Mouse (Mus musculus) hindbrain, postnatal 0 days (tissue): Measurements from ENCODE around the gene Kcnmb3. TPM values are rescaled to one million over a fixed set of nuclear protein-coding genes. Genes with fewer than 3 reads are reported as not detected.

Experiments used
- ATAC-seq: fragments of 200-750 bp; cut with Nextera tagmentation; 2 replicates; pipeline ENCODE4 v1.8.0; 2017; ENCODE audit warnings: mild to moderate bottlenecking, moderate TSS enrichment, moderate library complexity
- DNase-seq: peaks from one replicate; pipeline ENCODE4 v3.0.0-alpha.2; 2015; ENCODE audit warnings: low spot score
- H3K27ac ChIP-seq: fragments of 300-500 bp; sonication (generic); 2 replicates; pipeline ENCODE4 v1.5.1; 2014; ENCODE audit warnings: mild to moderate bottlenecking
- H3K27me3 ChIP-seq: fragments of 300-500 bp; sonication (generic); 2 replicates; pipeline ENCODE4 v1.6.1; 2014; ENCODE audit warnings: low read length, mixed read lengths; ENCODE audit not compliant: insufficient read depth
- H3K36me3 ChIP-seq: fragments of 300-500 bp; sonication (generic); 2 replicates; pipeline ENCODE4 v1.6.1; 2014; ENCODE audit warnings: low read length, mixed read lengths; ENCODE audit not compliant: insufficient read depth
- H3K4me1 ChIP-seq: fragments of 300-500 bp; sonication (generic); 2 replicates; pipeline ENCODE4 v1.6.1; 2014; ENCODE audit warnings: antibody characterized with exemption, low read length, mixed read lengths; ENCODE audit not compliant: insufficient read depth
- H3K4me2 ChIP-seq: fragments of 300-500 bp; sonication (generic); 2 replicates; pipeline ENCODE4 v1.6.1; 2014; ENCODE audit warnings: low read depth, mild to moderate bottlenecking, low read length, moderate library complexity, mixed read lengths
- H3K4me3 ChIP-seq: fragments of 300-500 bp; sonication (generic); 2 replicates; pipeline ENCODE4 v1.5.1; 2014; ENCODE audit warnings: low read length
- H3K9ac ChIP-seq: fragments of 300-500 bp; sonication (generic); replicated peaks from 2 replicates; pipeline ENCODE4 v1.6.1; 2014; ENCODE audit warnings: mild to moderate bottlenecking, low read length, moderate library complexity, mixed read lengths
- H3K9me3 ChIP-seq: fragments of 300-500 bp; sonication (generic); 2 replicates; pipeline ENCODE4 v1.6.1; 2016; ENCODE audit warnings: low read length, mixed read lengths
- CTCF ChIP-seq: IDR thresholded peaks from 2 replicates; pipeline ENCODE4 v1.5.1; 2016; ENCODE audit warnings: antibody characterized with exemption, control low read depth, low read depth
- WGBS: fragments of 180-500 bp; shearing (Covaris S2); extraction: QIAGEN DNeasy Blood & Tissue Kit; methylation state at CpG from one replicate; pipeline ENCODE4 v1.1.7; 2014; 5-methylcytosine and 5-hydroxymethylcytosine counted together
- polyA plus RNA-seq: library from polyadenylated mRNA; unstranded; fragments of >200 nt; fragmentation: Nextera tagmentation; extraction: Ambion mirVana; gene quantifications from 2 replicates; pipeline ENCODE4 v1.2.1, GENCODE M21; 2015
- total RNA-seq: library from RNA; depleted of rRNA; stranded (reverse); fragments of >200 nt; gene quantifications from 2 replicates; pipeline ENCODE4 v1.2.3, GENCODE M21; 2014

The Kcnmb3 gene
- total and polyA plus RNA-seq, 2 experiments from 2014 or later: not detected

DNA sequence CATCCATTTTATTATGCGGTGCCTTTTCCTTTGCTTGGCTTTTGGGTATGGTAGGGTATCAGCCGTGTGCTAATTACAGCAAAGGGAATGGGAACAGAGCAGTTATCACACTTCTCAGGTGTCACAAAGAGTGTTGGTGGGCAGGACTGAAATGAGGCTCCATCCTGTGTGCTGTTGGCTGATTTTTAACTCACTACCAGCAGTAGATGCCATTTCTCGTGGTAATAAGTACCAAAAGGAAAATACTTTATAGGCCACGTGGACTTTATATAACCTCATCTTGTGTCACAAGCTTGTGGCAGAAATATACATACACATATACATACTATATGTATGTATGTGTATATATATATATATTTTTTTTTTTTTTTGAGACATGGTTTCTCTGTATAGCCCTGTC lies 24.7 kb downstream of the Kcnmb3 start:
- Histone ChIP-seq H3K9ac (no peak overlapping the region), H3K27me3 (no peaks in the 10 kb centered on the region), H3K4me3 (no peak overlapping the region), H3K36me3 (peaks cover 14% of the 10 kb centered on the region; the same call in 1 of the 2 replicates), H3K27ac (no peak overlapping the region), H3K9me3 (no peaks in the 10 kb centered on the region), H3K4me2 (no peak overlapping the region), H3K4me1 (no peaks in the 10 kb centered on the region)
- DNase-seq (no peak), ATAC-seq (no peak)
- no peak for TF ChIP-seq CTCF
- WGBS: 96% methylated on average over 4 of the region's 4 CpGs

DNA sequence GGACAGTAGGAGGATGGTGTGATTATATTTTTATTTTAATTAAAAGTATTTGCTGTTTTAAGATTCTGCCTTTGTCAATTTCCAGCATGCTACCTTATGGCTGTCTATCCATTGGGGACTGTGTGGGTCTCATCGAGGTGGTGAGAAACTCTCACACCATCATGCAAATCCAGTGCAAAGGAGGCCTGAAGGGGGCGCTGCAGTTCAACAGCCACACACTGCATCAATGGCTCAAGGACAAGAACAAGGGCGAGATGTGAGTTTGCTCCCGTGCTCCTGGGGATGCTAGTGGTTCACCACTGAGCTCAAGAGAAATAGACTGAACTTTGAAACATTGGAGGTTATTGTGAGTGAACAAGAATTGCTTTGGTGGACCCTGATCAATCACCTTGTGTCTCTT lies 32.3 kb downstream of the Kcnmb3 start:
- Histone ChIP-seq H3K9ac (no peak overlapping the region), H3K36me3 (peaks cover 53% of the 10 kb centered on the region), H3K4me3 (no peak overlapping the region), H3K27ac (no peak overlapping the region), H3K27me3 (no peaks in the 10 kb centered on the region), H3K4me2 (no peak overlapping the region), H3K4me1 (no peaks in the 10 kb centered on the region), H3K9me3 (no peaks in the 10 kb centered on the region)
- WGBS: 67% methylated on average over 4 of the region's 4 CpGs
- peak; percentile 74 for TF ChIP-seq CTCF
- peak; percentile 56 for DNase-seq
- peak; percentile 73 for ATAC-seq

DNA sequence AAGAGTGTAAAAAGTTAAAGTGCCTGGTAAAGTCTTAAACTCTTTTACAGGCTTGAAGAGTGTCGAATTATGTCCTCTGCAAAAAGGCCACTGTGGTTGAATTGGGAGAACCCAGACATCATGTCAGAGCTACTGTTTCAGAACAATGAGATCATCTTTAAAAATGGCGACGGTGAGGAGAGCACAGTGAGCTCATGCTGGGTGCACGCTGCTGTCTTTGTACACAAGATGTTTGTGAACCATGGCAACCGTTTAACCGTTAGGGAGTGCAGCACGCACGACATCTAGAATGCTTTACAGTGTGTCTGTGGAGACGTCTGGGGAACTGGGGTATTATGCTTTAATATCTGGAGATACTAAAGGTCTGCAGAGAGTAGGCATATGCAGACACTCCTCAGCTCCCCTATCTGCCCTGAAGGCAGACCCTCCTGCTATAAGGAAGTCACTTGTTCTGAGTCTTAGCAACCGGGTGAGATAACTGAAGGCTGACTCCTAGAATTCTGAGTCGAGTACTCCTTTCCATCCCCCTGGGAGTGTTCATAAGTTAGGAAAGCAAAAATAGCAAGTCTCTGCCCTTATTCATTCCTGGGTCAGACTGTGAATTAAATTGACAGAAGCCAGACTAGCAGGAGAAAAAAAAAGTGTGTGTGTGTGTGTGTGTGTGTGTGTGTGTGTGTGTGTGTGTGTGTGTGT lies 37.6 kb downstream of the Kcnmb3 start:
- H3K9ac ChIP-seq: no peak overlapping the region
- H3K4me2 ChIP-seq: no peak overlapping the region
- DNase-seq: peak; percentile 58
- peak; percentile 88 for ATAC-seq
- no peak for TF ChIP-seq CTCF
- H3K4me3 ChIP-seq: no peak overlapping the region
- WGBS: 36% methylated on average over 11 of the region's 11 CpGs
- H3K36me3 ChIP-seq: peaks cover 56% of the 10 kb centered on the region
- no peak overlapping the region for H3K27ac ChIP-seq
- H3K9me3 ChIP-seq: no peaks in the 10 kb centered on the region
- no peaks in the 10 kb centered on the region for H3K27me3 ChIP-seq
- no peaks in the 10 kb centered on the region for H3K4me1 ChIP-seq

DNA sequence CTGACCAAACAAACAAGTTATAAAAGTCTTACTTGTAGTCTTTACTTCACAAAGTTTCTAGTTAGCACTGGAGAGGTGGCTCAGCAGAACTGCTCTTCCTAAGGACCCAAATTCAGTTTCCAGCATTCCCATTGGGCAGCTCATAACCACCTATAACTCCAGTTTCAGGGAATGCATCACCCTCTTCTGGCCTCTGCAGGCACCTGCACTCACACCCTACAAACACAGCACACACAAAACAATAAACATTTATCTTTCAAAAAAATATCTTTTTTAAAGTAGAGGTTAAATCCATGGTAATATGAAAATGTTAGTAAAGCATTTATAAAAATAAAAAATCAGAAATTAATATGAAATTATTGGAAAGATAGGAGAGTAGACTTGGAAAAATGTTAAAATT lies 50.3 kb downstream of the Kcnmb3 start:
- H3K4me3 ChIP-seq: no peak overlapping the region
- H3K9me3 ChIP-seq: no peaks in the 10 kb centered on the region
- H3K27ac ChIP-seq: no peak overlapping the region
- no peaks in the 10 kb centered on the region for H3K27me3 ChIP-seq
- H3K9ac ChIP-seq: no peak overlapping the region
- no peaks in the 10 kb centered on the region for H3K4me1 ChIP-seq
- TF ChIP-seq CTCF: peak; percentile 19; the same call in 1 of the 2 replicates
- peaks cover 55% of the 10 kb centered on the region for H3K36me3 ChIP-seq
- H3K4me2 ChIP-seq: no peak overlapping the region
- no peak for DNase-seq
- no peak for ATAC-seq

DNA sequence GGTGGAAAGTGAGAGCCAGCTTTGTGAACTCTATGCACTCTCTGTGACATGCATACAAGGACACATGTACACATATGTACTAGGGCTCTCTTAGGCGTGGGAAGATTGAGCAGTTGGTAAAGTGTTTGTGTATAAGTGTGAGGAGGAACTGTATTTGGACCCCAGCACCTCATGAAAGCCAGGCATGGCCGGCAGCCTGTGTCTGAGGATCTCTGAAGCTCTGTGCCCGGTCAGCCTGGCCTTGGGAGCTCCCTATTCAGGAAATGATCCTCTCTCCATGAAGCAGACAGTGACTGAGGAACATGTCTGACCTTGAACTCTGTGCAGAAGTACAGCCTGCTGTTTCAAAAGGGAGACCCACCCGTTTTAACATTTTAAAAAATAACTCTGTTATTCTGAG lies 53.3 kb downstream of the Kcnmb3 start:
- WGBS: 90% methylated on average over 4 of the region's 4 CpGs
- Histone ChIP-seq H3K27me3 (no peaks in the 10 kb centered on the region), H3K36me3 (peaks cover 48% of the 10 kb centered on the region), H3K4me3 (no peak overlapping the region), H3K9me3 (no peaks in the 10 kb centered on the region), H3K4me1 (no peaks in the 10 kb centered on the region), H3K9ac (no peak overlapping the region), H3K4me2 (no peak overlapping the region), H3K27ac (no peak overlapping the region)
- ATAC-seq: no peak
- DNase-seq: no peak
- TF ChIP-seq CTCF: no peak

DNA sequence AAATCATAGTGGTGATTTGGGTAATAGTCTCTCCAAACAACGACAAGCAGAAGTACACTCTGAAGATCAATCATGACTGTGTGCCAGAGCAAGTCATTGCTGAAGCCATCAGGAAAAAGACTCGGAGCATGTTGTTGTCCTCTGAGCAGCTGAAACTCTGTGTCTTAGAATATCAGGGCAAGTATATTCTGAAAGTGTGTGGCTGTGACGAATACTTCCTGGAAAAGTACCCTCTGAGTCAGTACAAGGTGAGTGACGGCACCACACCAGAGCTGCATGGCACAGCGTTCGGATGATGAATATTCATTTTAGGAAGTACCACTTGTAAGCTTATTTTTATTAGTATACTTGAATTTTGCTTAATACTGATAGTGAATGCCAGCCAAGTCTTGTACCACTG lies 54.2 kb downstream of the Kcnmb3 start:
- no peaks in the 10 kb centered on the region for H3K4me1 ChIP-seq
- 90% methylated on average over 6 of the region's 6 CpGs for WGBS
- ATAC-seq: no peak

DNA sequence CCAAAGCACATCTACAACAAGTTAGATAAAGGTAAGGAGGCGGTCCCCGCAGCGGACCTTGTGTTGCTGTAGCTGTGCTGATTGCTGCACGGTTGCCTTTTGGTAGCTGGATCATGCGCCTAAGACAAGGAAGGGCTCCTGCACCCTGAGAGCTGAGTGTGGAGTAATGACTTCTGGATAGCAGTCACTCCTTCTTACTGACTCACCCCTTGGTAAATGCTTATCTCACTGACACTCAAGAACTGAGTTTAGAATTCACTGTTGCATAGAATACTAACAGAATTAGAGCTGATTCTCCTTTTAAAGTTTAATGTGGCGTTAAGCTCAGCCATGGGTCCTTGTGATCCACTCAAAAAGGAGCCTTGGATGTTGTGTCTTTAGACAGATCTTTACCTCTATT lies 54.7 kb downstream of the Kcnmb3 start:
- H3K4me1 ChIP-seq: no peaks in the 10 kb centered on the region
- no peak for DNase-seq
- no peak overlapping the region for H3K4me3 ChIP-seq
- peaks cover 38% of the 10 kb centered on the region for H3K36me3 ChIP-seq
- no peaks in the 10 kb centered on the region for H3K9me3 ChIP-seq
- no peaks in the 10 kb centered on the region for H3K27me3 ChIP-seq
- 95% methylated on average over 6 of the region's 6 CpGs for WGBS
- H3K27ac ChIP-seq: no peak overlapping the region
- H3K9ac ChIP-seq: no peak overlapping the region
- no peak for TF ChIP-seq CTCF
- H3K4me2 ChIP-seq: no peak overlapping the region
- no peak for ATAC-seq

More for the DNA sequence above, 54.2 kb downstream of the Kcnmb3 start:
- no peaks in the 10 kb centered on the region for H3K9me3 ChIP-seq
- no peak for DNase-seq
- no peak overlapping the region for H3K4me3 ChIP-seq
- H3K27ac ChIP-seq: no peak overlapping the region
- H3K9ac ChIP-seq: no peak overlapping the region
- H3K4me2 ChIP-seq: no peak overlapping the region
- H3K36me3 ChIP-seq: peaks cover 41% of the 10 kb centered on the region
- no peaks in the 10 kb centered on the region for H3K27me3 ChIP-seq
- no peak for TF ChIP-seq CTCF
